Mouse (Mus musculus) layer of hippocampus, adult 18-20 months (tissue): ENCODE measurements around the gene Rasl10a. TPM values are rescaled to one million over a fixed set of nuclear protein-coding genes. Genes with fewer than 3 reads are reported as not detected.

Experiments used
- microRNA-seq, 2 experiments: library from miRNA; unstranded; fragments of <30 nt; microRNA quantifications; one replicate each; pipeline ENCODE4 v1.2.0; 2021
- total RNA-seq, 2 experiments: library from RNA; stranded (reverse); gene quantifications; 2 replicates each; pipeline ENCODE4 v1.2.3; 2021

The Rasl10a gene
- total RNA-seq, 2 experiments from 2014 or later: 88.1 to 109 TPM

Small RNA genes lying within 50 kb of the gene (microRNA-seq; reads per million reads assigned to microRNA genes)
- 0 reads per million in 2 experiments for gene Gm47296

Other genes with a start within 250 kb of the Rasl10a start
- gene Nf2, start 208.6 kb upstream of the Rasl10a start, total RNA-seq: 10 to 100 TPM; 88.6 to 99.8 TPM
- gene Nipsnap1, start 184.2 kb upstream of the Rasl10a start, total RNA-seq: 10 to 100 TPM; 90.6 to 97.0 TPM
- 10 to 100 TPM; 37.1 to 37.2 TPM for gene Thoc5, start 162.8 kb upstream of the Rasl10a start, total RNA-seq
- 10 to 100 TPM; 43.1 to 44.6 TPM for gene Nefh, start 110.1 kb upstream of the Rasl10a start, total RNA-seq
- gene Ap1b1, start 71.3 kb upstream of the Rasl10a start, total RNA-seq: 100 to 1,000 TPM; 155 TPM
- gene Gas2l1, start 7.2 kb downstream of the Rasl10a start, total RNA-seq: 100 to 1,000 TPM in 1 of 2 experiments, 10 to 100 TPM in 1; 96.6 to 106 TPM
- 10 to 100 TPM; 20.8 to 21.8 TPM for gene Rhbdd3, start 40.8 kb downstream of the Rasl10a start, total RNA-seq
- gene Ewsr1, start 41.1 kb downstream of the Rasl10a start, total RNA-seq: 100 to 1,000 TPM; 299 to 320 TPM
- gene Emid1, start 94.1 kb downstream of the Rasl10a start, total RNA-seq: 1 to 10 TPM; 3.3 to 3.7 TPM
- gene Kremen1, start 203.4 kb downstream of the Rasl10a start, total RNA-seq: 10 to 100 TPM; 12.9 to 15.5 TPM